Mouse (Mus musculus): ENCODE measurements at regions not wholly inside any gene's neighbourhood (a gene's known extent, or its start where the extent isn't known, plus 50 kb on each side); places are given as distances from the start of the nearest gene placed in this dataset.

DNA sequence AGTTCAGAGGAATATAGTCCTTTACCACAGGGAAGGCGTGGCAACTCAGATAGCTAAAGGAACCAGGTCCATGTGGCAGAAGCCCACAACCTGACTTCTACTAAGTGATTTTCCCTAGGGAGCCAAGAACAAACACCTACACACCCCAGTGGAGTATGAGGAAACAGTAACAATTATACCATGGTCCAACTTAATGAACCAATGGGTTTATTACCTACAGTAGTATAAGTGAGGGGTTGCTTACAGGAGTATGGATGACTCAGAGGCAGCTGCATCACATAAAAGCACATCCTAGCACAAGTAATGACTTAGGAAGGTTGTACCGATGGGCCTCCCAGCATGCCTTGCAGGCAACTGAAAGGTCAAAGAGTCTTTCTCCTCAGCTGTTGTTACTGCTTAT is 98.7 kb upstream of the Cul1 start:
- DNase-seq (ENCODE audit: low spot score in 2 of 2): no peak

- DNase-seq (ENCODE audit: low spot score in 2 of 2): no peak
These were observed 97.7 kb upstream of the Cul1 start for GRCm38 (mm10) chr6:47355500-47355899.

- no peak for DNase-seq (ENCODE audit: low spot score in 2 of 2)
These were observed 96.7 kb upstream of the Cul1 start for GRCm38 (mm10) chr6:47356500-47356899.

DNA sequence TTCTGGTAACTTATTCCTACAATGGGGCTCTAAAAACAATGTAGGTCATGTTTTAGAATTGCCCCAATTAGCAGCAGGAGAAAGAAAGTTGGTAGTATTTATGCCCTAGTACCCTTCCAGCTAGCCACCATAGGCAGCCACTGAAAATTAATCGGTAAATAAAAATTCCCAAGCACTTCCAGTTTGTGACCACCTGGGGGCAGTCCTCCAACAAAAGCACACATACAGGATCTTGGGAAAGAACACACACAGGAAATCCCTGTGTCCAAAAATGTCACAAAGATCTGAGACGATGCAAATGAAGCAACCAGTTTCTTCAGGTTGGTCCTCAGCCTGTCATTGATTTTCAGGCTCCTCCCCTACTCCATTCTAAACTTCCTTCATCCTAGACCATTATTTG is 94.5 kb upstream of the Cul1 start:
- DNase-seq (ENCODE audit: low spot score in 2 of 2): peak in 1 of 2 experiments; percentile 59

- DNase-seq (ENCODE audit: low spot score in 2 of 2): no peak
These were observed 89.2 kb upstream of the Cul1 start for GRCm38 (mm10) chr6:47364002-47364401.

GRCm38 (mm10) chr6:47364556-47364955 is 88.6 kb upstream of the Cul1 start:
- no peak for DNase-seq (ENCODE audit: low spot score in 2 of 2)

GRCm38 (mm10) chr6:47365651-47366645 is 87.2 kb upstream of the Cul1 start:
- no peak for DNase-seq (ENCODE audit: low spot score in 2 of 2)

- no peak for DNase-seq (ENCODE audit: low spot score in 2 of 2)
These were observed 85.7 kb upstream of the Cul1 start for GRCm38 (mm10) chr6:47367461-47367860.

GRCm38 (mm10) chr6:47375705-47376104 is 77.5 kb upstream of the Cul1 start:
- no peak for DNase-seq (ENCODE audit: low spot score in 2 of 2)

- no peak for DNase-seq (ENCODE audit: low spot score in 2 of 2)
These were observed 71.7 kb upstream of the Cul1 start for GRCm38 (mm10) chr6:47381451-47381850.

DNA sequence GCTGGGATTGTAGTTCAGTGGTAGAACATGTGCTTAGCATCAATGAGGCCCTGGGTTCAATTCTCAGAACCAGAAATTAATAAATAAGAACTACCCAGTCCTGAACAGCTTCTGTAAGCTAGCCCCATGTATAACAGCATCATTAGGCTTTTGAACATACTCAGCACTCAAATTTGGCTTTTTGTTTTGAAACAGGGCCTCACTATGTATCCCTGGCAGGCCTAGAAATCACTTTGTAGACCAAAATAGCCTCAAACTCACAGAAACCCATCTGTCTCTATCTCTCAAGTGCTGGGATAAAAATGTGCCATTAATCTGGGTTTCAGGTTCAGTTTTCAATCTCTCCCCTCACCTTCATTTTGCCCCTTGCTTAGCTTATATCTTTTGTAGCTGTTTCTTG is 66.6 kb upstream of the Cul1 start:
- DNase-seq (ENCODE audit: low spot score in 2 of 2): no peak

DNA sequence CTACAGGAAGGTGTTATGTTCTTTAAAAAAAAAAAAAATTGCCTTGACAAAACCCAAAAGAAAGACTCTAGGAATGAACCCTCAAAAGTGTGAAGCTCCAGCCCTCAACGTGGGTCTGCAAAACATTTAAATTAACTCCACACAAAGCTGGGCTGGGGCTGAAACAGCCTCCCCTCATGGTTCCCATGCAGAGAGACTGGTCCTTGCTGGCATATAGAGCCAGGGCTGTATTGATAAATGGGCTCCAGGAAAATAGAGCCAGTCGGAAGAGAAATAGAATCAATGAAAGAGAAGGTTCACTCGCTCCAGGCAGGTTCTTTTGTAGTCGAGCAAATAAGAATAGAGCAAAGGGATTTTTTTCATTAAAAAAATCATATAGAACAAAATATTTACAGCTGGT is 63.3 kb upstream of the Cul1 start:
- no peak for DNase-seq (ENCODE audit: low spot score in 2 of 2)

DNA sequence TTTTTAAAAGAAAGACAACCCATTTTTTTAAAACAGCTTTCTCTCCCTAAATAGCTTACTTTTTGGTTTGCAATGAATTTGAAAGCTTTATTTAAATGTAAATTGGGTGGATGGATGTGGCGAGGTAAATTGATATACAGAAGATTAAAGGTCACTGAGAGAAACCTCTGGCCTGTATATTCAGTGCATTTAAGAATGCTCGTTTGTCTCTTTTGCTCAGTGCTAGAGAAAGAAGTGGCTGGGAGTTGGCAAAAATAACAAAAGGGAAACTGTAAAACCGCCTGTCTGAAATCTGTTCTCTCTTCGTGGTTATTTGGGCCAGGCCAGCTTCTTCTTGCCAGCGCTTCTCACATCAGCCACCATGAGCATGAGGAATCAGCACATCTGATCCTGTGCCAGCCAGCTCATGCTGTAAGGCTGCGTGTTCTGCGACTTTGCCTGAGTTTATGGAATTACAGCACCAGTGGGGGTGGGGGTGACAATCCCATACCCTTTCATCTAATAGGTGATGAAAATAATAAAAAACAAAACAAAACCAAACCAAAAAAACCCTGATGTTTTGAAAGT is 62.7 kb upstream of the Cul1 start:
- DNase-seq (ENCODE audit: low spot score in 2 of 2): peak; percentile 27 to 76

DNA sequence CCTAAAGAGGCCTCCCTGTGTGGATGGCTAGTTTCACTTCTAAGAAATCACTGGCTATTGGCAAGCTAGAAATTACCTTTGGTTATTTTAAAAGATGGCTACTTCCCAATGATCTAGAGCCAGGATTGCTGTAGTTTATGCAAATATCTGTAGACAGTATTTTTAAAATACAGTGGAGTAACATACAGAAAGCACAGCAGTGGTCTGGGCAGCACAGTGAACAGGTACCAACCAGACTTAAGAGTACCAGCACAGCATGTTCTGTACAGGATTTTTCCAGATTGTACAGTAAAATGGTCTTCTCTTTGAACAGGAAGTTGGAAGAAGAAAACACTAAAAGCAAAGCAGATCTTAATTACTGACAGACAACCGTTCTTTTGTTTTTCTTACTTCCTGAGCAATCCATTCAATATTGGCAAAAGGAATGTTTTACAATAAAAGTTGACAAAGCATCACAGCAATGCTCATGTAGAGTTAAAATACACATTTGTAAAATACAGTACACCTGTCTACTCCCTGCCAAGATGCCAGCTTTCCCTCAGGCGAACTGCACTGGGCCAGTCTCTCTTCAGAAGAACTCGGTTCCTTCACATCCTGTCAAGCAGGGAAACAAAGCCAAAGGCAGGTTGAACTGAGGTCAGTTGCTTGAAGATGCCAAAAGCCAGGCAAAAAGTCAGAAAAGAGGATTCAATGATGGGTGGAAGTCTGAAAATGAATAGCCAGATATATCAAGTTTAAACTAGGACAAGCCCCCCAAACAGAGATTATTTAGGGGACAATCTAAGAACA is 62.0 kb upstream of the Cul1 start:
- no peak for DNase-seq (ENCODE audit: low spot score in 2 of 2)

DNA sequence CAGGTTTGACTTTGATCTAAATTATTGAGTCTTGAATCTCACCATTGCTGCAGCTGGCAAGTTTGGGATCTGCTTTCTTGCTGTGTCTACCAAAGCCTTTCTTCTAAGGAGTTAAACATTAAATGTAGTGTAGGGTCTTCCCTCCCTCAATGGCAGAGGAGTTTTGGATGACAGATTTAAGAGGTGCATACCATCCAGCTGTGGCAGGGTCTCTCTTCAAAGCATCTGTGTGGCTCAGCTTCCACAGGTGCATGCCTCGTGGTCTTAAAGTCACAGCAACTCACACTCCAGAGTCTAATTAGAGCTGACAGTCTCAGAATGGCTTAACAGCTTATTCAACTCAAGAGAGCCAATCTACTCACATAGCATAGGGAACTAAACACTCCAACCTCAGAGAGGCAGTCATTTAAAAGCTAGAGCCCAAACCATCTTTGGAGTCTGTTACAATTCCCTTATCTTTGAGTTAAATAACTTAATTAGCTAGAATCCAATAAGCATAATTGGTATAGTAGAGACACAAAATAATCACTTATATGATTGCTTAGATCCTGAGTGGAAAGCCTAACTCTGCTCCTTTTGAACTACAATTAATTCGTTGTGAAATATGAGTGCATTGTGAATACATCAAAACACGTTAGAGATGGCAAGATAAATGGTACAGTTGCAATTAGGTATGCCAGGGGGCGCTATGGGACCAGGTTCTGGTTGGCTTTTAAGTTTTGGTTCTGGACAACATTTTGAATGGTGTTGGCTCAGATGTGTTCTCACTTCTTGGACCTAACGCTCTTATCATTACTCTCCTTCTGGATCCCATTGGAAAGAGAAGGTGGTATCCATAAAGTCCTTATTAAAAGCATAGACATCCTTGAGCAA is 57.5 kb upstream of the Cul1 start:
- peak in 1 of 2 experiments; percentile 41 for DNase-seq (ENCODE audit: low spot score in 2 of 2)
